Mouse (Mus musculus): ENCODE results near the gene Sowahb.
"Not testable (repeated sequence)": the region's sequence is repeated elsewhere in the genome, so short reads cannot be mapped to it uniquely, and the experiment has no call there.

Sowahb gene

GRCm38 (mm10) chr5:93043688-93044583 lies 886 bp downstream of the Sowahb start:
- in situ Hi-C loops (cut with MboI, MseI): no loop called here

DNA sequence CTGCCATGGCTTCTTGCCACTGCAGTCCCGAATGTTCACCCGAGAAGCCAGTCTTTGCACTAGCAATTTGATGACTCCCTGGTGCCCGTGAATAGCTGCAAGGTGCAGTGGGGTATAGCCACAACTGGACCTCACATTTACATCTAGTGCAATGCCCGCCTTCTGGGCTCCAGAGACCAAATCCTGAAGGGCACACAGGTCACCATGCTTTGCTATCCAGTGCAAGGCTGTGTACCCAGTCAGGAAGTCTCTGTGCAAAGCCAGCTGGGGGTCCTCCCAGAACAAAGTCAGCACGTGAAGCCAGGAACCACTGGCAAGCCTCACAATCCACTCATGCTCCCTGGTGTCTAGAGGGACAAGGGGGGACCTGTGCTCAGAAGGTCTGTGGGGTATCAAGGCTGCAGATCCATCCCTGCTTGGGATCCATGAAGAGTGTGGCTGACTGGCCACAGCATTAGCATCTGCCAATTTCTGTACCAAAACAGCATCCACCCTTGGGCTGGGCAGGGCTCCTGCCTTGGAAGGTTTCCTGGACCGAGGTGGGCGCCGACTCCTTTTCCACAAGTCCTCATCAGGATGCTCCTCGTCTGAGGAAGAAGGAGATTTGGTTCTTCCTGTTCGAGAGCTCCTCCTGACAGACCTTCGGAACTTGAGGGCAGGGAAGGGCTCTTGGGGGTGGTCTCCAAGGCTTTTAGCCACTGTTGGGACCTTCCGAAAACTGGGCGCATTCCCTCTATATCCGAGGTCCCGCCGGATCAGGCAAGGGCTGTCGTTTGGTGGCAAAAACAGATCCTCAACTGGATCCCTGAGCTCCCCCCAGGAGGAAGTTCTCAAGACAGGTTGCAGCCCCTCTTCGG lies 1.8 kb downstream of the Sowahb start:
- in situ Hi-C loops (cut with MboI, MseI): no loop called here

DNA sequence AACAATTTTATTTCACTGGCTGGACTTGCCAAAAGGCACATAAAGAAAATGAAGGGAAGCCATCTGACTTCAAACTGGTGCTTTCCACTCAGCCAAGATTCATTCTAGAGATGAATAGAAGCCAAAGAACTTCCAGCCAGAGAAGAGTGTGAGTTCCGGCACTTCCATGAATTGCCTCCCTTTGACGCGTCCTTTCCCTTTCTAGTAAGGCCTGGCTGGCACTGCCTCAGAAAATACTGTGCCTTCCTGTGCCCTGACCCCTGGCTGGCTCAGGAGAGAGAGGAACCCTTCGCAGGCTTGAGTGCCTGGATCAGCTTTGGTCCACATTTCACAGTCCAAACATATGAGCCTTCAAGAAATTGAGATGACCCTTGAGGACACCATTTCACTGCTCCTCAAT lies 2.8 kb downstream of the Sowahb start:
- in situ Hi-C loops (cut with MboI, MseI): no loop called here

DNA sequence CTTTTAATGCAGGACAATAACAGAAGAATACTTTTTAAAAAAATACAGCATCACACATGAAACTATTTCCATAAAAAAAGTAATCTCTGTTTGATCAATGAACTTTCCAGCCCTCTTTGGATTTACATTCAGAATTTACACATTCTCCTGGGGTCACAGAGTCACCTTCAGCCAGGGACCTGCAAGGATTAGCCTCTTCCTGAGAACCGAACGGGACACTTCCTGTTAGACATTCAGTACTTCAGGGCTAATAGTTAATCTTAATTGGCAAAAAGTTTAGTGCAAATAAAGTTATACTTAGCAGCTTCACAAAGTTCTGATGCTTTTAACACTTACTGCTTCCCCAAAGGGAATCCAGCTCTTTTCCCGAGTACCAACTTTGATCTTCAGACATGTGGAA lies 3.5 kb downstream of the Sowahb start:
- in situ Hi-C loops (cut with MboI, MseI): no loop called here

- in situ Hi-C loops (cut with MboI, MseI): no loop called here
These were observed 4.7 kb downstream of the Sowahb start for GRCm38 (mm10) chr5:93040095-93040494.

DNA sequence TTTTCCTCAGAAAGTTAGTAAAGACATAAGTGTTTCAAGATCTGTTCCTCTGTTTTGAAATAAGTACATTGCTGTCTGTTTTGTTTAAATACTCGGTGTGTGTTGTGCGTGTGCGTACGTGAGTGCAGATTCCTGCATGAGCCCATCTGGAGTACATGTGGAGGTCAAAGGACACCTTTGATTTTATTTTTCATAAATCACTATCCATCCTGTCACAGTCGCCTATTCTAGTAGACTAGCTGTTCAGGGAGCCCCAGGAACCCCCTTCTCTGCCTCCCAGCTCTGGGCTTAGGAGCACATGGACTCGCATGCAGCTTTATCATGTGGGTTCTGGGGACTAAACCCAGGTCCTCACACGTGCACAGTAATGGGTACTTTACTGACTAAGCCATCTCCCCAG lies 8.6 kb downstream of the Sowahb start:
- in situ Hi-C loops (cut with MboI, MseI): no loop called here

- in situ Hi-C loops (cut with MboI, MseI): no loop called here
These were observed 9.5 kb downstream of the Sowahb start for GRCm38 (mm10) chr5:93035285-93035684.

- in situ Hi-C loops (cut with MboI, MseI): no loop called here
These were observed 11.5 kb downstream of the Sowahb start for GRCm38 (mm10) chr5:93033087-93033870.

DNA sequence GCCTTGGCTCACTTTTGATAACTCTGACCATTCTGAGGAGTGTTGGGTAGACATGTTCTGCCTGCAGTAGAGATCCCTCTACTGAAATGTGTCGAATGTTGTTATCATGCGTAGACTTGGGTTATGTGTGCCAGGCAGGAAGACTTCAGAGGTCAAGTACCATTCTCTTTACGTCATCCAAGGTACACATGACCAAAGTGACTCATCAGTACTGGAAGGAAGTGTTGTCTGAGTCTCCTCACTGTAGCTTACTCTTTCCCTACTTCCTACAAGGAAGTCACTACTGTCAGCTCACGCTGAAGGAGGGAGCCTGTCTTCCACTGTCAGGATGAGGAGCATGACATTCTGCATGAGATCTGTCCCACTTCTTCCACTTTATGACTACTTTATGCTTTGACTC lies 12.2 kb downstream of the Sowahb start:
- in situ Hi-C loops (cut with MboI, MseI): no loop called here

- in situ Hi-C loops (cut with MboI, MseI): no loop called here
These were observed 14.0 kb downstream of the Sowahb start for GRCm38 (mm10) chr5:93030869-93031268.

DNA sequence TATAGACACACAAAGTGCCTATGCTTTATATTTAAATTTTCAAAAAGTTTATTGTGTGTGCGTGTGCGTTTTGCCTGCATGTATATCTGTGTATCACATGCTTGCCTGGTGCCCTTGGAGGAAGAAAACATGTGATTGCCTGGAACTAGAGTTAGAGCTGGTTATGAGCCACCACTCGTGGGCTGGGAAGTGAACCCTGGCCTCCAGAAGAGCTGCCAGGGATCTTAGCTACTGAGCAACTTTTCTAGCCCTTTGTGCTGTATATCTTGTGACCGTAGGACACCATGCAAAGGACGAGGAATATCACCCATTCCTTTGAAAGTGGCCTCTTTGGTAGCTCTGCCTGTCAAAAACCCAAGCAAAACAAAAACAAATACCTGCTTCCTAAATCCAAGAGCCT lies 14.4 kb downstream of the Sowahb start:
- in situ Hi-C loops (cut with MboI, MseI): no loop called here

GRCm38 (mm10) chr5:93027120-93027675 lies 17.6 kb downstream of the Sowahb start:
- in situ Hi-C loops (cut with MboI, MseI): no loop called here

DNA sequence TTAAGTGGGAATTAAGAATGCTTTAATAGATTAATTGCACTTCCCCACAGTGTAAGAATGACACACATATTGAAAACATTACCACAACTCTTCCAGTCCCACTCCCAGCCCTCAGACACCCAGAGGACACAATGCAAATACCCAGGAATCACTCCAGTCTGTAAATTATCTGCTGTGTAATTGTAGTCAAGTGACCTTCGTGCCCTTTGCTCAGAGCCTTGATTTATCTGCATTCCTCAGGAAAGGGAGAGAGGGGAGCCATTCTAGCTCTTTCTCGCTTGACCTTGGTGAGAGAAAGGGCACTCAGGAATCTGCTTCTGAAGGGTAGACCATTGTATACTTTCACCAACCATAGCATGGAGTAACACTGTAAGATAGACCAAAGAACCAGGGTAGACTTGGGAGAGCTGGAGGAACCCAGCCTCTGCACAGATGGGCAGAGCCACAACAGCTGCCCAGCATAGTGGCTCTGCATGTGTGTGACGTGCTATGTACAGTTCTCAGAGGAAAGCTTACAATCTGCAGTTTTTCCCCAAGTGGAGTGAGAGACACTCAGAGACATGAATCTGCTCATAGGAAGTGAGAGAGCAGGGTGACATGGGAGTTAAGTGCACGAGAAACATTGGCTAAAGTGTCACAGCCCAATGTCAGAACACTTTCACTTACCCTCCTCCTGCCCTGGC lies 18.2 kb downstream of the Sowahb start:
- in situ Hi-C loops (cut with MboI, MseI): no loop called here

DNA sequence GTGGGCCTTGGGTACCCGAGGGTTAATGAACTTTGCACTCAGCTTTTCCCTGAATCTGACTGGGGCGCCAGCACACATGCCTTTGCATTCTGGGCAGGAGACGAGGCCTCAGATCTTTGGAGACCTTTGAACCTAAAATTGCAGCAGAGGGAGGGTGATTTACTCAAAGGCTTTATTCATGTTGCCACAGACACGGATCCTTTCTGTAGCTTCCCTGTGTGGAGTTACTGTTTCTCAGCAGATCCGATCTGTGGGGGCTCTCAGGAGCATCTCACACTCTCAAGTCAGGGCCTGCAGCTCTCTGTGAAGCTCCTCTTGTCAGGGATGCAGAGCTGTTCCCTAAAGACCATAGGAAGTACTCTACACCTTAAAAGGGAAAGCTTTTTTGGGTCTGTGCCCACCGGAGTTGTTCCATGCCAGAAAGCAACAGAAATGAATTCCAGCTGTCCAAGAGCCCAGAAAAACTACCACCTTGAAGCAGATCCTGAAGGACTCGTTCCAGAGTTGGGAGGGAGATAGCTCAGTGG lies 20.0 kb downstream of the Sowahb start:
- in situ Hi-C loops (cut with MboI, MseI): no loop called here

DNA sequence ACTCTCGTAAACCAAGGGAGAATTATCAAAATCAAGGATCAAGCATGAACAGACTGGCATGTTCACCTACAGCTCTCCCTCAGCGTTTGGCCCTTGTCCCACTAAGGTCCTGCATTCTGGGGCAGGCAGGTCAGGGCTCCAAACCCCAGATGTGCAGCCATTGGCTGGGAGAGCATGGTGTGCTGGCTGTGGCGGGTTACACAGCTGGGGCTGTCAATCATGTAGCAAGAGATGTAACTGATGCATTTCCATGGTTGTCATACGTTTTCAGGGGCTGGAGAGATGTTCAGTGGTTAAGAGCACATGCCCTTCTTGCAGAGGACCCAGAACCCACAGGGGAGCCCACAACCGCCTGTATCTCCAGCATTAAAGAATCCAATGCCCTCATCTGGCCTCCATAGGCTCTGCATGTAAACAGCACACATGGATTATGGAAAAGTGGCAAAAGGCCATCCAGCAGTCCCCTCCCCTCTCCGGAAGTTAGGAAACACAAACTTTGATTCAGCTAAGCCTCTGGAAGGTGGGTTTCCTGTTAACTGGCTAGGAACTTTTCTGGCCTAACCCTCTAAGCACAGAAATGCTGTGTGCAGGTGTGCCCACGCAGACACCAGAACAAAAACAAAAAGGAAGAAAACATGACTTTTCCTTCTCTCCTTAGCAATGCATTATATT lies 22.6 kb downstream of the Sowahb start:
- in situ Hi-C loops (cut with MboI, MseI): no loop called here

DNA sequence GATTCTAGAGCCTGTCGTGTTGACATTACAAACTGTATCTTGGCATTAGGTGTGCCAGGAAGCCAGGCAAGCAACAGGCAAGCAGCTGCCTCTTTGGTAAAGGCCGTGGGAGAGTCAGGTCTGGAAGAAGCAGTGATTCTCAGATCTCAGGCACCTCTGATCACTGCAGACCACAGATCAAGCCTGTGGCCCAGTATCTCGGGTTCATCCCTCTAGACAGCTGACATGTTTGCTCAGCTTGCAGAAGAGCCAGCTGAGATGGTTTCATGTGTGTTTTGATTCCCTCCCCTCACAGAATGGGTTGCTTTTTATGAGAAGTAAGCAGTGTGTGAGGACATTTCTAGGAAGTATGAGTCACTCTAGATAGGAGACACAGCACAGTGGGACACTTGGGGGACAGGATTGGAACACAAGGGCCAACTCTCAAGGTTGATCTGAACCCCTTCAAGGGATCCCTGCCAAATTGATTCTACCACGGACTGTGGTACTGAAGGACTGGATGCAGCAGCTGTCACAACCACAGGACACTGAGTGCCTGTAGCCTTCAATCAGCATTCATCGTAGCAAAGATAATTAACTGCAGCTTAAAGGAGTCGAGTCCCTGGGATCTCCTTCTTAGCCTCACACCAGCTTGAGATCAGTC lies 24.7 kb downstream of the Sowahb start:
- in situ Hi-C loops (cut with MboI, MseI): no loop called here

DNA sequence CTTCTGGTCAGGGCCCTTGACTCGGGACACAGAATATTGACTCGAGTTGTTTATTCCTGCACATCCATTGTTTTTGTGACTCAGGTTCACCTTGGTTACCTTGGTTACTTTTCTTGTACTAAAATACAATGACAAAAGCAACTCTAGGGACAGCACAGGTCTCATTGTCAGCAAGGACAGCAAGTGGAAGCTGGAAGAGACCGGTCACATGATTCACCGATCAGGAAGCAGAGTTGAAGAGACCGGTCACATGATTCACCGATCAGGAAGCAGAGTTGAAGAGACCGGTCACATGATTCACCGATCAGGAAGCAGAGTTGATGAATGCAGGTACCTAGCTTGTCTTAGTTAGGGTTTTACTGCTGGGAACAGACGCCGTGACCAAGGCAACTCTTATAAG lies 25.6 kb downstream of the Sowahb start:
- in situ Hi-C loops (cut with MboI, MseI): not testable (repeated sequence)

DNA sequence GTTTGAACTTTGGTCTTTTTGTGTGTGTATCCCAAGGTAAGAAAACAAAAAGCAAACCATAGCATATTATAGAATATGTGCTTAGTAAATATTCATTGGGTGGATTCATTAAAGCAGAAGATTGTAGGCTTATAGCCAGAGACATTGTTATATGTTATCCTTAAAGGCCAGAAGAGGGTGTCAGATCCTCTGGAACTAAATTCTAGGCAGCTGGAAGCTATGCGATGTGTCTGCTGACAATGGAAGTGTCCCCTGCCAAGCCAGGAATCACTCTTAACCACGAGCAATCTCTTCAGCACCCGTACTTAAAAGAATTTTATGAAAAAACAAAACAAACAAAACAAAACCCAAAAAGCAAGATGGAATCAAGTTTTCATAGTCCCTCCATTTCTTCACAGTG lies 27.1 kb downstream of the Sowahb start:
- in situ Hi-C loops (cut with MboI, MseI): no loop called here

DNA sequence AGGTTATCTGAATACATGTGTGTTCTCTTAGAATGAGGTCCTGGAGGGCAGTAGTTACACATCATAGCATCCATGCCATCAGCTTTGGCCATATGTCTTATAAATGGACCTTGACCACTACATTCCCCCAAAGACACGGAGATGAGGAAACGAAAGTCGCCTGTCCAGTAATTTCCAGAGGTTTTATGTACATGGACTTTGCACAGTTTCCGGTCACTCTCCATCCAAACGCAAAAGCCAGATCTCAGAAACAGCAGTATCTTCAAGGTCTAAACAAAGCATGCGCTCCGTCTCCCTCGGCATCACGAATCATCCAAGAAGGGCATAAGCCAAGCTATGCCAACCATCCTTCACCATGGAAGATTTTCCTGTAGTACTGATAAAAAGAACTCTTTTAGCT lies 36.6 kb downstream of the Sowahb start:
- in situ Hi-C loops (cut with MboI, MseI): no loop called here
